Mouse (Mus musculus) CD8-positive naive resting alpha-beta T cell, adult 2 months (primary cell): ENCODE results near the gene Afap1l2.

Source experiments
- DNase-seq, 2 experiments: peaks; one replicate each; pipeline ENCODE4 v3.0.0; 2022; ENCODE audit warnings: low read depth in 2 of 2, low spot score in 2 of 2

The Afap1l2 gene

GRCm38 (mm10) chr19:57007291-57007690 is 737 bp downstream of the Afap1l2 start:
- no peak for DNase-seq

DNA sequence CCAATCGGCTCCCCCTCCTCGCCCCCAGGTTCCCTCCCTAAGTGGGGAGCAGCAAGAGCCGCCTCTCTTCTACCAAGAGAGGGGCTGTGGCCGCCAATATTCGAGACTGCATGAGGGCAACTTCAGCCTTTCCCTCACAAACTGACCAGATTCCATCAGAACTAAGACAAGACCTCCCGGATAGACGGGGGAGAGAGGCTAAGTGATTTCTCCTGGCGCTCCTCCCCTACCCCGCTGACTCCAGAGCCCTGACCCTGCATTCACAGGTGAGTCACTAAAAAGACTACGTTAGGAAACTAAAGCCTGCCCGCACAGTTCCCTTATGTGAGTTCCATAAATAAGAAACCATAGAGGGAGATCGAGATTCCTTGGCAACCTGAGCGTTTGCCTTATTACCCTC is 1.2 kb downstream of the Afap1l2 start:
- DNase-seq = no peak

- DNase-seq = no peak
Measured at GRCm38 (mm10) chr19:57005062-57005461, 3.0 kb downstream of the Afap1l2 start.

- DNase-seq = no peak
Measured at GRCm38 (mm10) chr19:57003460-57003810, 4.6 kb downstream of the Afap1l2 start.

DNA sequence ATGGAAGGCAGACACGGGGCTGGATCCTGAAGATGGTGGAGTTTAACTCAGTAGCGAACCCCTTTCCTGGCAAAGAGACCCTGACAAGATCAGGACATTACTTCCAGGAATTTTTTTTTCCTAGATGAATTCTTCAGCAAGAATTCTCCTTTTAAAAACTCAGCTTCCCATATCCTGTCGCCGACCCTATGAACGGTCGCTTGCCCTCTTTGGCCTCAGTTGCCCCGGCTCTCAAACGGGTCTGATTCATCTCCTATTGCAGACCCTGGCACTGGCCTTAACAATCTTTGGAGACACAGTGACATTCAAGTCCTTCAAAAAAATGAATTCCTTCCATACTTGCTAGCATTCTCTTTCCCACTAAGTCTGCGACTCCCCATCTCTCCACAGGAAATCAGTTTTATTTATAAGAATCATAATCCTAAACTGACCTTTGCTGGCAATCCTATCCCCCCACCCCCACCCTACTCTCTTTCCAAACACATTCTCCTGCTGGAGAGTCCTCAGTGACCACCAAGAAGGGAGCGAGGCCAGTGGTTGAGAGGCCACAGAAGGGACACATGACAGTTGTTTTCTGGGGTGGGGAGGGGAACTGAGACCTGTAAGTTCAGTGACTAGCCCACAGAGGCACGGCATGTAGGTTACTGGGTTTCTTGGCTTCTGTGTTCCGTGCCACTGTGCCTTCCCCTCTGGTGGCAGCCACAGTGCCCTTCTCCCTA is 5.1 kb downstream of the Afap1l2 start:
- DNase-seq = no peak

DNA sequence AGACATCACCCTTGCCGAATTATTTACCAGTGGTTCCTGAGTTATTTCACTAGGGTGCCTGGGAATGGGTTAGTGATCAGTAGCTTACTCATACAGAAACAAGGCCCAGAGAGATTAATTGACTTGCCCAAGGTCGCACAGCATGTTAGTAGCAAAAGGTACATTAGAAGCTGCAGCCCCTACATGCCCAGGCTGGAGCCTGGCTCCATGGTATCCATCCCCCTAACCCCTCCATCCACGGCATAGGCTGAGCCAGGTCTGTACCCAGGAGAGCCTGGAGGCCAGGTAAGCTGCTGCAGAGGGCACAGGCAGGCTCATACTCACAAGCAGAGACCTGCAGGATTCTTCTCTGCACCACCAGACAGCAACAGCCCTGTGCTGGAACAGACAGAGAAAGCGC is 6.1 kb downstream of the Afap1l2 start:
- DNase-seq = no peak

GRCm38 (mm10) chr19:57000592-57000991 is 7.4 kb downstream of the Afap1l2 start:
- DNase-seq = no peak

DNA sequence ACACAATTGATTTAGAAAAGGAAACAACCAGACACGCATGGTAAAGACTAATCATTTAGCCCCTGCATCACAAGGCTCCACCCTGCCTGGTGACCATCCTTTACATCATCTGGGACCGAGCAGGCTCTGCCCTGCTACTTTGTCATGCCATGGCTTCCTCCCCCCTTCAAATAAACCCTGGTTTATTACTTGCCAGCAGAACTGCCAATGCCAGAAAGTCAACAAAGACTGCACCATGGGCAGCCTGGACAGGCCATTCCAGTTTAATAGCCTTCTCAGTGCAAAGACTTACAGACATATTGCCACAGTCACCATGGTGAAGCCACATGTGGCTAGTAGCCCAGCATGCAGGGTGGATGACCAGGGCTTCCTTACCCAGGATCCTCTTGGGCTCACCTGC is 8.2 kb downstream of the Afap1l2 start:
- DNase-seq = no peak

GRCm38 (mm10) chr19:56998910-56999309 is 9.1 kb downstream of the Afap1l2 start:
- no peak for DNase-seq

- DNase-seq = no peak
Measured at GRCm38 (mm10) chr19:56998331-56998730, 9.7 kb downstream of the Afap1l2 start.

GRCm38 (mm10) chr19:56997164-56997599 is 10.8 kb downstream of the Afap1l2 start:
- no peak for DNase-seq

GRCm38 (mm10) chr19:56995441-56995840 is 12.6 kb downstream of the Afap1l2 start:
- DNase-seq = no peak

- no peak for DNase-seq
Measured at GRCm38 (mm10) chr19:56994653-56995052, 13.4 kb downstream of the Afap1l2 start.

GRCm38 (mm10) chr19:56993763-56994162 is 14.3 kb downstream of the Afap1l2 start:
- DNase-seq = no peak

DNA sequence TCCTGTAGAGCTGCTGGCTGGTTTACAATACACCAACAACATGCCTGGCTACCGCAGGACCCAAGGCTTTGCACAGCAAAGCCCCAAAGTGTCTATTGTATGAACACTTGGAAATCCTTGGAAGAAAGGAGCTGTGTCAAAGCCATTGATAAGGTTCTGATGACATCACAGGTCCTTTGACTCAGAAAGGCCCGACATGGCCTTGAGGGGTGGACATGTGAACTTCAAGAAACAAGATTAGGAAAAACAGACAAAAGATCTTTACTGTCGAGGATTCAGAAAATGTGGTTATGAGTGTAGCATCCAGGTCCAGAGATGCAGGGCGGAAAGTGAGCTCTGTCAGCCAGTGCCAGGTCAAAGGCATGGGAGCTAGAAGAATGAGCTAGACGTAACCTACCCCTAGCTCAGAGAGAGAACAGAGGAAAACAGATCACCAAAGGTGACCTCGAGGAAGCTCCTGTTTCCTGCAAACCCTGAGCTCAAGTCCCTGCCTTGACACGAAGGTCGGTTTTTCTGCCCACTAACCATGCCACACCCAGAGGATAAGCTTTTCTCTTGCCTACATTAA is 15.0 kb downstream of the Afap1l2 start:
- no peak for DNase-seq

DNA sequence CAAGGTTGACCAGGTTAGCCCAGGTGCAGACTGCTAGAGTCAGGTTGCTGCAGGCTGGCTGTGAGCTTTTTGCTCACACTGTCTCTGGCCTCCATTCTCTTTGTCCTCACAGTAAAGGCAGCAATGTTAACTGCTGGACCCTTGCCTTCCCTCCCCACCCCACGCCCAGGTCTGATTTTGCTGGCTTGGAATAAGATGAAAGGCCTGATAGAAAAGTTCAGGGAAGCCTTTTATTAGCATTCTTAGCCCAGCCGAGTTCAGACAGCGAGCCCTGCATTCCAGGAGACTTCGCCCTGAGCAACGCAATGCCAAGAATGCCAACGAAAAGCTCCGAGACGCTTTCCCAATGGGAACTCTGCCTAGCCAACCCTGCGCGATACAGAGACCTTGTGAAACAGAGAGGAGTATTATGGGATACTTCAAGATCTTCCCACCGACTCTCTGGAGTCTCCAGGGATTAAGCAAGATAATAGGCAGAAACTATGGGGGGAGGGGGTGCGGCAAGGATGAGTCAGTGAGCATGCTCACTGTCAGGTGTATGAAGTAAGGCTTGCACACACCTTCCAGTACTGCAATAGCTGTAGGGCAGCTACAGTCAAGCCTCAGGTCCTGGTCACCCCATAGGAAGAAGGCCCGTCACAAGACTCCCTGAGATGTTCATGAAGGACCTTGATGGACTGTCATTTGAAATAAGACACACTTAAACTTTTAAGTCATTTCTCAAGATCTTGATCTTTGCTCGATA is 17.5 kb downstream of the Afap1l2 start:
- DNase-seq = no peak

DNA sequence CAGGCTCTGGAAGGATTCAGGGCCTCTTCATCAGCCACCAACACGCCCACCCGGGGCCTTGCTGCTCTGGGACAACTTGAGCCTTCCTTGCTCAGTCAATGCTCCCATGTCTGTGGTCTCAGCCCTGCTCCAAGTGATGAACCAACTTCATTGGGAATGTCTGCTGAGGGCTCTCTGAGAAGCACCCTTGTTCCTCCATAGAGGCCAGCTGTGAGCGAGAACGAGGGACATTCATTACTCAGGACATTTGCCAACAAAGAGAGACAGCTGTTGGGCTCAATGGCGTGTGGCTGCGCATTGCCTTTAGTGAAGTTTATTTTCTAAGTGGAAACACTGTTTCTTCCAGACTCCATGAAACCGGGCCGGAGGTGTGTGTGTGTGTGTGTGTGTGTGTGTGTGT is 18.9 kb downstream of the Afap1l2 start:
- no peak for DNase-seq

DNA sequence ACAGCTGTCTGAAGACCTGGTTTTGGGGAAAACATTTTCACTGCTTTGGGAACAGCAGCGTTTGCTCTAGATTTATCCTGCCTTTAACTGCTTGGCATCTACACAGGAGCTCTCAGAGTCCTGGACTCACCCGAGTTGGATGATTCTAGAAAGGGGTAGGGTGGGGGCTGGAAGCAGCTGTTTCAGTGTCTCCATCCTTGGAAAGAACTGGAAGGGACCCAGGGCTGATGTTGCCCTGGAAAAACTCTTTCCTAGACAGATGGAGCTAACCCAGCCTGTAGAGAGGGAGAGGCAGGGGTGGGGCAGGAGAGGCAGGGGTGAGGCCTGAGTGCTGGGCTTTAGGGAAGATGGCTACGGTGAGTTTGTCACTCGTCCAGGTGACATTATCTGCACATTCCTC is 23.8 kb downstream of the Afap1l2 start:
- no peak for DNase-seq

GRCm38 (mm10) chr19:56983757-56984156 is 24.3 kb downstream of the Afap1l2 start:
- no peak for DNase-seq

GRCm38 (mm10) chr19:56981760-56982159 is 26.3 kb downstream of the Afap1l2 start:
- no peak for DNase-seq

DNA sequence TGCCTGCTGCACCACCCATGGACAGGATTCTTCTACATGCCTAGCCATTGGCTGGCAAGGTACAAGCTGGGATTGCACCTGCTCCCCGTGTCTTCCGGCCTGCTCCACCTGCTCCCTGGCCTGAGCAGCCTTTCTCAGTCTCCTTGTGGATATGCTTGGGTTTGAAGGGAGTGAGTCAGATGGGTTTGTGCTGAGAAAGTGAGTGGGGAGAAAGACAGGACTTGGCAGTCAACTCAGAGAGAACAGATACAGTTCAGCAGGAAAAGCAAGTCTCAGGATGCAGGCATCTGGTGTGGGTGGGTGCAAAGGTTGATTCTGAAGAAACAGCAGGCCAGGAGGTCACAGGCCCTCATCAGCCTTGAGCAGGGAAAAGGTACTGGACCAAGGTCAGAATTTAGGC is 27.2 kb downstream of the Afap1l2 start:
- DNase-seq = no peak
